Mouse (Mus musculus) liver, embryonic 14.5 days (tissue): ENCODE measurements around the gene Cd86.

Experiments
- CTCF ChIP-seq: IDR thresholded peaks from 2 replicates; pipeline ENCODE4 v1.5.1; 2016; ENCODE audit warnings: antibody characterized with exemption, low read depth, control low read depth
- EP300 ChIP-seq: IDR thresholded peaks from 2 replicates; pipeline ENCODE4 v1.6.1; 2016; ENCODE audit warnings: antibody characterized with exemption, low read depth

- TF ChIP-seq CTCF (no peak), EP300 (no peak)
These were observed 4.6 kb downstream of the Cd86 start for GRCm38 (mm10) chr16:36661330-36661729.
